Mouse (Mus musculus) layer of hippocampus, postnatal 14 days (tissue): ENCODE data around the gene Prl7d1. TPM values are rescaled to one million over a fixed set of nuclear protein-coding genes. Genes with fewer than 3 reads are reported as not detected.
"Not testable (repeated sequence)": the region's sequence is repeated elsewhere in the genome, so short reads cannot be mapped to it uniquely, and the experiment has no call there.

ENCODE experiments used
- DNase-seq, 2 experiments: peaks; one replicate each; pipeline ENCODE4 v3.0.0; 2021 to 2022; ENCODE audit warnings: low spot score in 2 of 2, mixed read lengths in 1 of 2
- long read RNA-seq, 2 experiments: library from polyadenylated mRNA; stranded (forward); transcript quantifications; one replicate each; pipeline ENCODE4 v2.0.0; 2021
- total RNA-seq, 2 experiments: library from RNA; stranded (reverse); gene quantifications; 2 replicates each; pipeline ENCODE4 v1.2.3; 2021

The Prl7d1 gene
- total RNA-seq: not detected
- long read RNA-seq, experiment 1: 0 reads
- long read RNA-seq, experiment 2: 0 reads

DNA sequence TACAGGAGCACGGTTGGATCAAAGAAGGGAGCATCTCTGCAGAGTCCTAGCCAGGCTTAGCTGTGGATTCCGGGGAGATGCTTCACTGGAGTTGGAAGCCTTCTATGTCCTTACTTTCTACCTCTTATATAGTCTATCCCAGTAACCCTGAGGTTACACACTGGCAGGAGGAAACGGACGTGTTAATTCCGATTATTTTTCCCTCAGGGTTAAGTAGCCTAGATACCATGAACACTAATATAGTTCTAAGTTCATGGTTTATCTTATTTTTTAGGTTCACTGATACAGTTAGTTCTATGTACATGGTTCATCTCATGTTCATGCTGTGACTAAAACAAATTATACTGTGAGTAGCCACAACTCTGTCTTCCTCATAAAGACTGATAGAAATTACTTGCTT lies at the start of gene Prl7d1:
Gene Prl7d1 (minus strand): TSS at position 101 of the 400 bp plus-strand sequence.
- no peak for DNase-seq

DNA sequence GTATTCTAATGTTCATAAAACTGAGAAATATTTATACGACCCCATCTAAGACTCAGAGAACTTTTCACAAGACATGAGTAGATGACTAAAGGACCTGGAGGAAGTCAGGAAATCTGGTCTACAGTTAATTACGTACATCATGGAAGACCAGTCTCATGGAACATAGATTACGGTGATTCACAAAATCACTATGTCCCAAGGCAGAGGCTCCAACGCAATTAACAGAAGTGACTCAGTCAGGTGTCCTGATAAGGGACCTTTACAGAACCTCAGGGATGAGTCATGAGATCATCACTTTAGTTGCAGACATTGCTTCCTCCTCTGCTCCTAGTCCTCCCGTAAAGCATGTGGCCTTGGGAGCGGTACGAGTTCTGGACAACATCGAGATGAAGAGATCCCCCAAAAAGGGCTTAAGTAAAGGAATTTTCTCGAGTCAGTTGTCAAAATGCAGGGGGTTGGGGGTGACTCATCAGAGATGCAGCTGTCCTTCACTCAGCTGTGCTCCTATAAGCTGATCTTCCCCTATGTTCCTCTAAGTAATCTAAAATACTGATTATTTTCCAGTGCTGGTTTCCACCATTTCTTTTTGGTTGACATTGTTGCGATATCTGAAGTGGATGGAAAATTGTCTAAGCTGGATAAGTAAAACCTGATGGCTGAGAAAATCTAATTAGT lies 18.1 kb upstream of the Prl7d1 start:
- DNase-seq: no peak

DNA sequence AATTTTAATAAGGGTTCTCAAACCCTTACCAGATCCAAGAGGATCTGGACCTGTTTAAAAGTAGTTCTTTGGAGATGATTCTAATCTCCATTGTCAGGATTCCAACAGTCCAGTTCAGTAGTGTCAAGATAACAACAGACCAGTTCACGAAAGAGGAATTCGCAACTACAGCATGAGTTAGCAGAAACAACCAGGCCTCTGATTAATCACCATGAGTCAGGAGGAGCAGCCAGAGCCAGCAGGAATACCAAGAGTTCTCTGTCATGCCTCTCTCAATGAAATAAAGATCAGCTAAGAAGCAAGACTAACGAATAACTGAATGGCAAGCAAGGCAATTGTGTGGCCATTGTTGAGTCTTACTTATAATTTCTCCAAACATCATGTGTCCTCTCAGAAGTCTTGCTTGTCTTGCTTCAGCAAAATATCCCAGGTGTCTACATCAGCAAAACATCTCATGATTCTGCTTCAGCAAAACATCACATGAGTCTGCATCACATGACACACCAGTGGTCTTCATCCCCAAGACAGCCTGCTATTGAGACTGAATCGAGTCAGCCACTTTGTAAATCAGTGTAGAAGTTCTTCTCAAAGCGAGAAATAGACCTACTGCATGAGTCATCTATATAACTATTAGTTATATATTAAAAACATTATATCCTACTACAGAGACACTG lies 13.9 kb upstream of the Prl7d1 start:
- DNase-seq: not testable (repeated sequence)

DNA sequence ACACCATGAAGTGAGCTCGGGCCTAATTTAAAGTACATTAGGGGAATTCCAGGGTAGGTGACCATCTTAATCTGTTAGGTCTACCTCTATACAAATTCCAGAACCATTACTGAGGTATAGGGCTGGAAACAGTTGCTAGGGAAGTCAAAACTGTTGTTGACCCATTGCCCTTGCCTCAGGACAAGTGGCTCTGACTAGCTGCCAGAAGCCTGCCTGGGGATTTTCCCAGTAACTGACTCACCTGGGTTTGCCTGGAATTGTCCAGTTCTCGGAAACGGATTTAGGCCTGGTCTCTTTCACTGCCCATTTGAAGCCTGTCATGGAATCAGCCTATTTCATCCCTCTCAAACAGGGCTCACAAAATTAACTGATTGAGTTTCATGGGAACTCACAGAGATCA lies 8.5 kb upstream of the Prl7d1 start:
- not testable (repeated sequence) for DNase-seq

DNA sequence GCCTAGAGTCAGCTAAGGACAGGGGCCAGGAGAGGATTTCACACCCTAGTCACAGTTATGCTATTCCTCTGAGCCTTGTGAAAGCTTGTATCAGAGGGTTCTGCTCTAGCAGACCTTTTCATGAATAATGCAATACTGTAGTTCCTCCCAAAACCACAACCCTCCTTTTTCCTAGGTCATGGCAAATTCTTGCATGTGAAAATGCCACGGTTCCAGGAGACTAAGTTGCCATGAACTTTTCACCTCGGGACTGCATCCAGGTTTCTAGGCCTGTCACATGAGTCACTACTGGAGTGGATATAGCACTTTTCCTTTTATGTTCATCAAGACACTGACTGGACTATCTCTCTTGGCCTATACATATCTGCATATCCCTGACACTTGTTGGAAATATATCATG lies 10.0 kb downstream of the Prl7d1 start:
- no peak for DNase-seq

DNA sequence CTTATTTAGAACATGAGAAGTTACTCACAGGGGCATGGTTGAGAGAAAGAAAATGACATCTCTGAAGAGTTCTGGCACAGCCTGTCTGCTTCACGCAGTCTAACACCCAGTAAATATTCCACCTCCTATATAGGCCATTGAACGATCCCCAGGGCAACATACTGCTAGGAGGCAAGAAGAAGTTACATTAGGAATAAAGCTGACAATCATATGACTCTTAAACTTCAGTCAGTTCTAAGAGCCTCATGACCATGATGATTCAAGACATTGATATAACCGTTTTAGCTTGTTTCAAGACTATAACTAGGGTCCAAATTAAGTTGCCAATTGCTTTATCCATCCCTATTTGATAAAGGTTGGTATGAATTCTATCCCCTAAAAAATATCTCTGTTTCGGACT lies 48.6 kb downstream of the Prl7d1 start, which contains the start of gene Prl7a2:
Gene Prl7a2 (minus strand): TSS at position 101 of the 400 bp plus-strand sequence.
- DNase-seq: no peak

DNA sequence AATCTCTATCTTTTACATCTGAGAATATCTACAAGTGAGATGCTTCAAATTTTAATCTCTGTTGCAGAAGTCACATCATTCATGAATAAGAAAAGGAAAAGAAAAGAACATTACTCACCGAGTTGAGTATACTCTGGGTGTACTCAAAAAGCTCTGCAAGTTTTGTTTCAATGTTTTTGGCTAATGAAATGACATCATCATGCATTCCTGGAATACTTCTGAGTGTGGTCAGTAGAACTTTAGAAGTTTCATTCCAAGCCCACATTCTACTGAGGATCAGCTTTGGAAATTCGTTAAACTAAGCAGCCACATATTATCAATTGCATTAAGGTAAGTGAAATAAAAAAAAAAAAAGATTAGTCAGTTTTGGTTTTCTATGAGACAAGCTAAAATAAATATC lies 55.8 kb downstream of the Prl7d1 start:
- DNase-seq: no peak

Other genes with a start within 250 kb of the Prl7d1 start
- not detected for gene Prl8a8, start 203.5 kb downstream of the Prl7d1 start, total RNA-seq
- gene Prl8a9, start 152.1 kb downstream of the Prl7d1 start, total RNA-seq: not detected
- not detected for gene Prl8a1, start 134.6 kb downstream of the Prl7d1 start, total RNA-seq
- not detected for gene Prl7b1, start 106.2 kb downstream of the Prl7d1 start, total RNA-seq
- not detected for gene Prl7a1, start 74.2 kb downstream of the Prl7d1 start, total RNA-seq
- gene Prl7a2, start 48.7 kb downstream of the Prl7d1 start, total RNA-seq: not detected
- gene Prl7c1, start 64.1 kb upstream of the Prl7d1 start, total RNA-seq: not detected
- gene Prl2a1, start 84.9 kb upstream of the Prl7d1 start, total RNA-seq: not detected
- gene Prl2c1, start 132.6 kb upstream of the Prl7d1 start, total RNA-seq: not detected